Mouse (Mus musculus): ENCODE measurements around the gene Ercc1. TPM values are rescaled to one million over a fixed set of nuclear protein-coding genes. Genes with fewer than 3 reads are reported as not detected.

The Ercc1 gene
- polyA plus RNA-seq (2017; shearing (Covaris generic)), result 10 to 100 TPM; 75.1 to 88.2 TPM

GRCm38 (mm10) chr7:19344237-19344847 is at the start of gene Ercc1:
Ercc1 (plus strand) TSS chr7:19344778.

GRCm38 (mm10) chr7:19309884-19310641 is 34.5 kb upstream of the Ercc1 start, which contains the start of gene Fosb:
Fosb (minus strand) TSS chr7:19310051.

GRCm38 (mm10) chr7:19359299-19359891 is 14.8 kb downstream of the Ercc1 start, which contains the start of the genes Cd3eap and Ppp1r13l:
Cd3eap (minus strand) TSS chr7:19359483.
Ppp1r13l (plus strand) TSS chr7:19359749.

GRCm38 (mm10) chr7:19381377-19382165 is 37.0 kb downstream of the Ercc1 start, which contains the start of gene Ercc2:
Ercc2 (plus strand) TSS chr7:19382010.

GRCm38 (mm10) chr7:19403731-19404296 is 59.2 kb downstream of the Ercc1 start, which contains the start of gene Klc3:
Klc3 (minus strand) TSS chr7:19404104.

GRCm38 (mm10) chr7:19404476-19404875 is 59.9 kb downstream of the Ercc1 start, which contains the start of gene Ckm:
Ckm (plus strand) TSS chr7:19404776.

Other genes with a start within 250 kb of the Ercc1 start
- under 1 TPM in 1 of 2 experiments, not detected in 1; 0.11 TPM for gene Gm4969, start 226.4 kb upstream of the Ercc1 start, polyA plus RNA-seq (2017; shearing (Covaris generic))
- gene Fbxo46, start 224.9 kb upstream of the Ercc1 start, polyA plus RNA-seq (2017; shearing (Covaris generic)), result 10 to 100 TPM; 18.1 to 22.6 TPM
- 10 to 100 TPM in 1 of 2 experiments, 1 to 10 TPM in 1; 9.6 to 11.2 TPM for gene Qpctl, start 195.5 kb upstream of the Ercc1 start, polyA plus RNA-seq (2017; shearing (Covaris generic))
- 10 to 100 TPM; 35.0 to 39.0 TPM for gene Snrpd2, start 195.1 kb upstream of the Ercc1 start, polyA plus RNA-seq (2017; shearing (Covaris generic))
- under 1 TPM in 1 of 2 experiments, not detected in 1; 0.39 TPM for gene Gipr, start 178.7 kb upstream of the Ercc1 start, polyA plus RNA-seq (2017; shearing (Covaris generic))
- gene Eml2, start 168.4 kb upstream of the Ercc1 start, polyA plus RNA-seq (2017; shearing (Covaris generic)), result 10 to 100 TPM; 19.8 to 24.3 TPM
- under 1 TPM in 1 of 2 experiments, not detected in 1; 0.27 TPM for gene Gpr4, start 132.2 kb upstream of the Ercc1 start, polyA plus RNA-seq (2017; shearing (Covaris generic))
- gene Opa3, start 116.4 kb upstream of the Ercc1 start, polyA plus RNA-seq (2017; shearing (Covaris generic)), result 10 to 100 TPM; 21.1 to 31.1 TPM
- gene Vasp, start 73.0 kb upstream of the Ercc1 start, polyA plus RNA-seq (2017; shearing (Covaris generic)), result 100 to 1,000 TPM; 264 to 271 TPM
- 1 to 10 TPM; 3.8 to 5.0 TPM for gene Ppm1n, start 64.7 kb upstream of the Ercc1 start, polyA plus RNA-seq (2017; shearing (Covaris generic))
- gene Rtn2, start 62.2 kb upstream of the Ercc1 start, polyA plus RNA-seq (2017; shearing (Covaris generic)), result under 1 TPM; 0.49 to 0.80 TPM
- gene Fosb, start 34.7 kb upstream of the Ercc1 start, polyA plus RNA-seq (2017; shearing (Covaris generic)), result 1 to 10 TPM; 2.0 to 3.1 TPM
- gene Cd3eap, start 14.7 kb downstream of the Ercc1 start, polyA plus RNA-seq (2017; shearing (Covaris generic)), result 10 to 100 TPM in 1 of 2 experiments, 1 to 10 TPM in 1; 9.9 to 14.4 TPM
- 1 to 10 TPM in 1 of 2 experiments, under 1 TPM in 1; 0.48 to 1.3 TPM for gene Ppp1r13l, start 15.0 kb downstream of the Ercc1 start, polyA plus RNA-seq (2017; shearing (Covaris generic))
- 10 to 100 TPM in 1 of 2 experiments, 1 to 10 TPM in 1; 9.8 to 12.6 TPM for gene Ercc2, start 37.2 kb downstream of the Ercc1 start, polyA plus RNA-seq (2017; shearing (Covaris generic))
- 10 to 100 TPM; 12.0 to 18.6 TPM for gene Klc3, start 59.3 kb downstream of the Ercc1 start, polyA plus RNA-seq (2017; shearing (Covaris generic))
- 1 to 10 TPM in 1 of 2 experiments, under 1 TPM in 1; 0.45 to 2.1 TPM for gene Ckm, start 60.0 kb downstream of the Ercc1 start, polyA plus RNA-seq (2017; shearing (Covaris generic))
- 1 to 10 TPM; 6.1 to 8.5 TPM for gene Mark4, start 114.0 kb downstream of the Ercc1 start, polyA plus RNA-seq (2017; shearing (Covaris generic))
- under 1 TPM in 1 of 2 experiments, not detected in 1; 0.09 TPM for gene Exoc3l2, start 118.6 kb downstream of the Ercc1 start, polyA plus RNA-seq (2017; shearing (Covaris generic))
- 1 to 10 TPM; 9.1 to 9.8 TPM for gene Bloc1s3, start 163.6 kb downstream of the Ercc1 start, polyA plus RNA-seq (2017; shearing (Covaris generic))
- gene Trappc6a, start 163.6 kb downstream of the Ercc1 start, polyA plus RNA-seq (2017; shearing (Covaris generic)), result 100 to 1,000 TPM in 1 of 2 experiments, 10 to 100 TPM in 1; 79.0 to 101 TPM
- gene Nkpd1, start 173.1 kb downstream of the Ercc1 start, polyA plus RNA-seq (2017; shearing (Covaris generic)), result under 1 TPM in 1 of 2 experiments, not detected in 1; 0.60 TPM
- 10 to 100 TPM; 15.7 to 15.9 TPM for gene Ppp1r37, start 218.3 kb downstream of the Ercc1 start, polyA plus RNA-seq (2017; shearing (Covaris generic))
- 1 to 10 TPM in 1 of 2 experiments, under 1 TPM in 1; 0.94 to 1.7 TPM for gene Zfp296, start 232.5 kb downstream of the Ercc1 start, polyA plus RNA-seq (2017; shearing (Covaris generic))
- 100 to 1,000 TPM; 111 to 136 TPM for gene Gemin7, start 232.8 kb downstream of the Ercc1 start, polyA plus RNA-seq (2017; shearing (Covaris generic))

All from inflammation-experienced regulatory T-cells (primary cell).